Mouse (Mus musculus) kidney, embryonic 14.5 days (tissue): ENCODE measurements around the gene Sez6. TPM values are rescaled to one million over a fixed set of nuclear protein-coding genes. Genes with fewer than 3 reads are reported as not detected.

Experiments
- ATAC-seq: fragments of 200-750 bp; cut with Nextera tagmentation; 2 replicates; pipeline ENCODE4 v1.8.0; 2017; ENCODE audit warnings: moderate number of reproducible peaks, mild to moderate bottlenecking, moderate TSS enrichment, moderate library complexity; ENCODE audit not compliant: low FRiP score, low TSS enrichment
- H3K27ac ChIP-seq: fragments of 300-500 bp; sonication (generic); 2 replicates; pipeline ENCODE4 v1.5.1; 2014; ENCODE audit warnings: low read depth, mild to moderate bottlenecking, low read length, moderate library complexity, mixed read lengths
- H3K27me3 ChIP-seq: fragments of 300-500 bp; sonication (generic); 2 replicates; pipeline ENCODE4 v1.6.1; 2014; ENCODE audit warnings: mild to moderate bottlenecking, low read length; ENCODE audit not compliant: control insufficient read depth, insufficient read depth
- H3K36me3 ChIP-seq: fragments of 300-500 bp; sonication (generic); 2 replicates; pipeline ENCODE4 v1.6.1; 2014; ENCODE audit warnings: low read length, mixed read lengths; ENCODE audit not compliant: control insufficient read depth, insufficient read depth
- H3K4me1 ChIP-seq: fragments of 300-500 bp; sonication (generic); 2 replicates; pipeline ENCODE4 v1.6.1; 2014; ENCODE audit warnings: low read length, mixed read lengths; ENCODE audit not compliant: control insufficient read depth, insufficient read depth
- H3K4me2 ChIP-seq: fragments of 300-500 bp; sonication (generic); replicated peaks from 2 replicates; pipeline ENCODE4 v1.6.1; 2014; ENCODE audit warnings: low read depth, mild to moderate bottlenecking, low read length
- H3K4me3 ChIP-seq: fragments of 300-500 bp; sonication (generic); 2 replicates; pipeline ENCODE4 v1.5.1; 2014; ENCODE audit warnings: mild to moderate bottlenecking, low read length
- H3K9ac ChIP-seq: fragments of 300-500 bp; sonication (generic); 2 replicates; pipeline ENCODE4 v1.6.1; 2014; ENCODE audit warnings: low read depth, mild to moderate bottlenecking, low read length, moderate library complexity
- H3K9me3 ChIP-seq: fragments of 300-500 bp; sonication (generic); 2 replicates; pipeline ENCODE4 v1.6.1; 2016; ENCODE audit warnings: low read length; ENCODE audit not compliant: control insufficient read depth
- WGBS: fragments of 180-500 bp; shearing (Covaris S2); extraction: QIAGEN DNeasy Blood & Tissue Kit; methylation state at CpG from one replicate; pipeline ENCODE4 v1.1.7; 2014; 5-methylcytosine and 5-hydroxymethylcytosine counted together
- polyA plus RNA-seq: library from polyadenylated mRNA; unstranded; fragments of >200 nt; fragmentation: Nextera tagmentation; extraction: Ambion mirVana; gene quantifications from 2 replicates; pipeline ENCODE4 v1.2.1, GENCODE M21; 2014

Gene Sez6
- polyA plus RNA-seq, 1 experiment from 2014 or later: not detected

GRCm38 (mm10) chr11:77931541-77932433 is 1.2 kb downstream of the Sez6 start:
- 1% methylated on average over 41 of the region's 41 CpGs for WGBS

GRCm38 (mm10) chr11:77932576-77932975 is 2.0 kb downstream of the Sez6 start:
- Histone ChIP-seq H3K9me3 (no peaks in the 10 kb centered on the region), H3K27ac (no peak overlapping the region), H3K4me1 (peaks cover 10% of the 10 kb centered on the region; the same call in 1 of the 2 replicates), H3K9ac (no peak overlapping the region), H3K27me3 (peaks cover 77% of the 10 kb centered on the region), H3K4me3 (no peak overlapping the region), H3K4me2 (no peak overlapping the region), H3K36me3 (no peaks in the 10 kb centered on the region)
- ATAC-seq: no peak
- 35% methylated on average over 5 of the region's 5 CpGs for WGBS

More at GRCm38 (mm10) chr11:77931541-77932433, 1.2 kb downstream of the Sez6 start:
- Histone ChIP-seq H3K27me3 (peaks cover 72% of the 10 kb centered on the region), H3K9me3 (no peaks in the 10 kb centered on the region), H3K4me3 (peak overlapping the region; percentile 53), H3K4me2 (peak overlapping the region; percentile 98), H3K9ac (no peak overlapping the region), H3K4me1 (peaks cover 10% of the 10 kb centered on the region; the same call in 1 of the 2 replicates), H3K27ac (no peak overlapping the region), H3K36me3 (no peaks in the 10 kb centered on the region)
- no peak for ATAC-seq

- no peak overlapping the region for H3K4me3 ChIP-seq
- no peak overlapping the region for H3K9ac ChIP-seq
- H3K27ac ChIP-seq: no peak overlapping the region
- peaks cover 10% of the 10 kb centered on the region; the same call in 1 of the 2 replicates for H3K4me1 ChIP-seq
- 6% methylated on average over 4 of the region's 4 CpGs for WGBS
- peaks cover 82% of the 10 kb centered on the region for H3K27me3 ChIP-seq
- H3K36me3 ChIP-seq: no peaks in the 10 kb centered on the region
- H3K4me2 ChIP-seq: no peak overlapping the region
- no peaks in the 10 kb centered on the region for H3K9me3 ChIP-seq
- ATAC-seq: no peak
Measured at GRCm38 (mm10) chr11:77934111-77934521, 3.5 kb downstream of the Sez6 start.

- Histone ChIP-seq H3K27me3 (peaks cover 77% of the 10 kb centered on the region), H3K9me3 (no peaks in the 10 kb centered on the region), H3K4me3 (no peak overlapping the region), H3K4me2 (no peak overlapping the region), H3K9ac (no peak overlapping the region), H3K27ac (no peak overlapping the region), H3K36me3 (no peaks in the 10 kb centered on the region), H3K4me1 (peaks cover 10% of the 10 kb centered on the region; the same call in 1 of the 2 replicates)
- 68% methylated on average over 5 of the region's 5 CpGs for WGBS
- ATAC-seq: no peak
Measured at GRCm38 (mm10) chr11:77934568-77935311, 4.1 kb downstream of the Sez6 start.

GRCm38 (mm10) chr11:77936846-77937245 is 6.2 kb downstream of the Sez6 start:
- ATAC-seq: no peak
- WGBS: 10% methylated on average over 8 of the region's 8 CpGs
- Histone ChIP-seq H3K4me3 (no peak overlapping the region), H3K9ac (no peak overlapping the region), H3K9me3 (no peaks in the 10 kb centered on the region), H3K4me2 (no peak overlapping the region), H3K27me3 (peaks cover 71% of the 10 kb centered on the region), H3K27ac (no peak overlapping the region), H3K36me3 (no peaks in the 10 kb centered on the region), H3K4me1 (no peaks in the 10 kb centered on the region)

- Histone ChIP-seq H3K27me3 (peaks cover 65% of the 10 kb centered on the region), H3K9me3 (no peaks in the 10 kb centered on the region), H3K9ac (no peak overlapping the region), H3K4me1 (no peaks in the 10 kb centered on the region), H3K4me3 (no peak overlapping the region), H3K36me3 (no peaks in the 10 kb centered on the region), H3K4me2 (no peak overlapping the region), H3K27ac (no peak overlapping the region)
- WGBS: 22% methylated on average over 4 of the region's 4 CpGs
- no peak for ATAC-seq
Measured at GRCm38 (mm10) chr11:77937649-77938410, 7.2 kb downstream of the Sez6 start.

GRCm38 (mm10) chr11:77942230-77942629 is 11.6 kb downstream of the Sez6 start:
- Histone ChIP-seq H3K27ac (no peak overlapping the region), H3K36me3 (no peaks in the 10 kb centered on the region), H3K9me3 (no peaks in the 10 kb centered on the region), H3K4me3 (no peak overlapping the region), H3K27me3 (peaks cover 30% of the 10 kb centered on the region), H3K4me2 (no peak overlapping the region), H3K9ac (no peak overlapping the region), H3K4me1 (no peaks in the 10 kb centered on the region)
- WGBS: 3% methylated on average over 5 of the region's 5 CpGs
- no peak for ATAC-seq

- Histone ChIP-seq H3K9me3 (no peaks in the 10 kb centered on the region), H3K9ac (no peak overlapping the region), H3K4me3 (no peak overlapping the region), H3K27me3 (peaks cover 47% of the 10 kb centered on the region), H3K4me2 (no peak overlapping the region), H3K4me1 (no peaks in the 10 kb centered on the region), H3K36me3 (no peaks in the 10 kb centered on the region), H3K27ac (no peak overlapping the region)
- no peak for ATAC-seq
- WGBS: 2% methylated on average over 9 of the region's 9 CpGs
Measured at GRCm38 (mm10) chr11:77947860-77948259, 17.3 kb downstream of the Sez6 start.
